Mouse (Mus musculus): ENCODE measurements around the gene Lrrfip2. TPM values are rescaled to one million over a fixed set of nuclear protein-coding genes. Genes with fewer than 3 reads are reported as not detected.

Lrrfip2 gene
- polyA plus RNA-seq, 1 experiment from 2014 or later: 41.7 TPM

GRCm38 (mm10) chr9:111092657-111093056 lies 24.7 kb upstream of the Lrrfip2 start:
- Histone ChIP-seq H3K27ac (no peak overlapping the region), H3K4me1 (peaks cover 10% of the 10 kb centered on the region; the same call in 1 of the 2 replicates), H3K4me3 (no peak overlapping the region), H3K9ac (no peak overlapping the region), H3K36me3 (no peaks in the 10 kb centered on the region), H3K4me2 (no peak overlapping the region), H3K9me3 (no peaks in the 10 kb centered on the region), H3K27me3 (no peaks in the 10 kb centered on the region)
- no peak for ATAC-seq (ENCODE audit: insufficient number of reproducible peaks, insufficient read depth, low FRiP score, low TSS enrichment, low read depth)
- 51% methylated on average over 9 of the region's 9 CpGs for WGBS

GRCm38 (mm10) chr9:111093094-111093493 lies 24.3 kb upstream of the Lrrfip2 start:
- no peaks in the 10 kb centered on the region for H3K9me3 ChIP-seq
- WGBS: 29% methylated on average over 5 of the region's 5 CpGs
- ATAC-seq (ENCODE audit: insufficient number of reproducible peaks, insufficient read depth, low FRiP score, low TSS enrichment, low read depth): no peak
- H3K9ac ChIP-seq: no peak overlapping the region
- no peak overlapping the region for H3K27ac ChIP-seq
- no peaks in the 10 kb centered on the region for H3K27me3 ChIP-seq
- no peak overlapping the region for H3K4me2 ChIP-seq
- H3K4me3 ChIP-seq: no peak overlapping the region
- peaks cover 10% of the 10 kb centered on the region; the same call in 1 of the 2 replicates for H3K4me1 ChIP-seq
- no peaks in the 10 kb centered on the region for H3K36me3 ChIP-seq

- no peak for ATAC-seq (ENCODE audit: insufficient number of reproducible peaks, insufficient read depth, low FRiP score, low TSS enrichment, low read depth)
- WGBS: 66% methylated on average over 5 of the region's 5 CpGs
Observed at GRCm38 (mm10) chr9:111094626-111095025, 22.8 kb upstream of the Lrrfip2 start.

GRCm38 (mm10) chr9:111095710-111096109 lies 21.7 kb upstream of the Lrrfip2 start:
- no peak overlapping the region for H3K27ac ChIP-seq
- 75% methylated on average over 7 of the region's 7 CpGs for WGBS
- 0 out of 2 replicates have a peak, but pooled peaks cover 4% of the 10 kb centered on the region for H3K4me1 ChIP-seq
- no peak overlapping the region for H3K9ac ChIP-seq
- H3K9me3 ChIP-seq: no peaks in the 10 kb centered on the region
- no peaks in the 10 kb centered on the region for H3K27me3 ChIP-seq
- no peak for ATAC-seq (ENCODE audit: insufficient number of reproducible peaks, insufficient read depth, low FRiP score, low TSS enrichment, low read depth)
- H3K4me3 ChIP-seq: no peak overlapping the region
- no peaks in the 10 kb centered on the region for H3K36me3 ChIP-seq
- no peak overlapping the region for H3K4me2 ChIP-seq

More at GRCm38 (mm10) chr9:111094626-111095025, 22.8 kb upstream of the Lrrfip2 start:
- Histone ChIP-seq H3K27ac (no peak overlapping the region), H3K36me3 (no peaks in the 10 kb centered on the region), H3K27me3 (no peaks in the 10 kb centered on the region), H3K4me3 (no peak overlapping the region), H3K4me1 (0 out of 2 replicates have a peak, but pooled peaks cover 4% of the 10 kb centered on the region), H3K9ac (no peak overlapping the region), H3K4me2 (no peak overlapping the region), H3K9me3 (no peaks in the 10 kb centered on the region)

- 77% methylated on average over 16 of the region's 16 CpGs for WGBS
- Histone ChIP-seq H3K36me3 (no peaks in the 10 kb centered on the region), H3K4me3 (no peak overlapping the region), H3K9ac (no peak overlapping the region), H3K9me3 (no peaks in the 10 kb centered on the region), H3K4me1 (0 out of 2 replicates have a peak, but pooled peaks cover 4% of the 10 kb centered on the region), H3K4me2 (no peak overlapping the region), H3K27ac (no peak overlapping the region), H3K27me3 (no peaks in the 10 kb centered on the region)
- no peak for ATAC-seq (ENCODE audit: insufficient number of reproducible peaks, insufficient read depth, low FRiP score, low TSS enrichment, low read depth)
Observed at GRCm38 (mm10) chr9:111096419-111097326, 20.7 kb upstream of the Lrrfip2 start.

GRCm38 (mm10) chr9:111097543-111097942 lies 19.8 kb upstream of the Lrrfip2 start:
- Histone ChIP-seq H3K4me1 (0 out of 2 replicates have a peak, but pooled peaks cover 4% of the 10 kb centered on the region), H3K9ac (no peak overlapping the region), H3K4me3 (no peak overlapping the region), H3K27ac (no peak overlapping the region), H3K27me3 (no peaks in the 10 kb centered on the region), H3K36me3 (no peaks in the 10 kb centered on the region), H3K9me3 (no peaks in the 10 kb centered on the region), H3K4me2 (no peak overlapping the region)
- no peak for ATAC-seq (ENCODE audit: insufficient number of reproducible peaks, insufficient read depth, low FRiP score, low TSS enrichment, low read depth)
- WGBS: 56% methylated on average over 6 of the region's 6 CpGs

- Histone ChIP-seq H3K4me1 (0 out of 2 replicates have a peak, but pooled peaks cover 4% of the 10 kb centered on the region), H3K9me3 (no peaks in the 10 kb centered on the region), H3K4me2 (no peak overlapping the region), H3K27ac (no peak overlapping the region), H3K9ac (no peak overlapping the region), H3K36me3 (no peaks in the 10 kb centered on the region), H3K4me3 (no peak overlapping the region), H3K27me3 (no peaks in the 10 kb centered on the region)
- WGBS: 82% methylated on average over 3 of the region's 3 CpGs
- ATAC-seq (ENCODE audit: insufficient number of reproducible peaks, insufficient read depth, low FRiP score, low TSS enrichment, low read depth): no peak
Observed at GRCm38 (mm10) chr9:111100406-111100805, 17.0 kb upstream of the Lrrfip2 start.

- no peak overlapping the region for H3K27ac ChIP-seq
- H3K9ac ChIP-seq: no peak overlapping the region
- no peaks in the 10 kb centered on the region for H3K9me3 ChIP-seq
- no peaks in the 10 kb centered on the region for H3K36me3 ChIP-seq
- H3K4me2 ChIP-seq: no peak overlapping the region
- no peaks in the 10 kb centered on the region for H3K27me3 ChIP-seq
- 85% methylated on average over 5 of the region's 5 CpGs for WGBS
- no peak for ATAC-seq (ENCODE audit: insufficient number of reproducible peaks, insufficient read depth, low FRiP score, low TSS enrichment, low read depth)
- no peaks in the 10 kb centered on the region for H3K4me1 ChIP-seq
- no peak overlapping the region for H3K4me3 ChIP-seq
Observed at GRCm38 (mm10) chr9:111103293-111103692, 14.1 kb upstream of the Lrrfip2 start.

- no peaks in the 10 kb centered on the region for H3K36me3 ChIP-seq
- no peaks in the 10 kb centered on the region for H3K4me1 ChIP-seq
- H3K4me3 ChIP-seq: no peak overlapping the region
- ATAC-seq (ENCODE audit: insufficient number of reproducible peaks, insufficient read depth, low FRiP score, low TSS enrichment, low read depth): no peak
- no peaks in the 10 kb centered on the region for H3K27me3 ChIP-seq
- H3K9me3 ChIP-seq: no peaks in the 10 kb centered on the region
- H3K27ac ChIP-seq: no peak overlapping the region
- WGBS: 81% methylated on average over 5 of the region's 5 CpGs
- no peak overlapping the region for H3K9ac ChIP-seq
- H3K4me2 ChIP-seq: no peak overlapping the region
Observed at GRCm38 (mm10) chr9:111103893-111104292, 13.5 kb upstream of the Lrrfip2 start.

- H3K27ac ChIP-seq: no peak overlapping the region
- H3K4me3 ChIP-seq: no peak overlapping the region
- no peaks in the 10 kb centered on the region for H3K36me3 ChIP-seq
- H3K27me3 ChIP-seq: no peaks in the 10 kb centered on the region
- H3K9me3 ChIP-seq: no peaks in the 10 kb centered on the region
- H3K4me1 ChIP-seq: no peaks in the 10 kb centered on the region
- no peak overlapping the region for H3K4me2 ChIP-seq
- H3K9ac ChIP-seq: no peak overlapping the region
- no peak for ATAC-seq (ENCODE audit: insufficient number of reproducible peaks, insufficient read depth, low FRiP score, low TSS enrichment, low read depth)
- 69% methylated on average over 3 of the region's 3 CpGs for WGBS
Observed at GRCm38 (mm10) chr9:111107863-111108262, 9.5 kb upstream of the Lrrfip2 start.

- H3K4me2 ChIP-seq: peak overlapping the region; percentile 83
- H3K9me3 ChIP-seq: no peaks in the 10 kb centered on the region
- H3K4me3 ChIP-seq: peak overlapping the region; percentile 87
- peak overlapping the region; percentile 75 for H3K27ac ChIP-seq
- no peaks in the 10 kb centered on the region for H3K27me3 ChIP-seq
- H3K4me1 ChIP-seq: peaks cover 21% of the 10 kb centered on the region
- H3K36me3 ChIP-seq: no peaks in the 10 kb centered on the region
- ATAC-seq (ENCODE audit: insufficient number of reproducible peaks, insufficient read depth, low FRiP score, low TSS enrichment, low read depth): peak; percentile 87
- peak overlapping the region; percentile 92 for H3K9ac ChIP-seq
- WGBS: under 1% methylated on average over 55 of the region's 56 CpGs
Observed at GRCm38 (mm10) chr9:111117794-111118251, 431 bp downstream of the Lrrfip2 start.
